Mouse (Mus musculus) lung, postnatal 10 days (tissue): ENCODE measurements around the gene Dph2.
A peak's percentile ranks its signal among the peaks of the same experiment; 100 is the strongest.

Experiments
- DNase-seq: peaks from one replicate; pipeline ENCODE4 v3.0.0; 2021

Dph2 gene

DNA sequence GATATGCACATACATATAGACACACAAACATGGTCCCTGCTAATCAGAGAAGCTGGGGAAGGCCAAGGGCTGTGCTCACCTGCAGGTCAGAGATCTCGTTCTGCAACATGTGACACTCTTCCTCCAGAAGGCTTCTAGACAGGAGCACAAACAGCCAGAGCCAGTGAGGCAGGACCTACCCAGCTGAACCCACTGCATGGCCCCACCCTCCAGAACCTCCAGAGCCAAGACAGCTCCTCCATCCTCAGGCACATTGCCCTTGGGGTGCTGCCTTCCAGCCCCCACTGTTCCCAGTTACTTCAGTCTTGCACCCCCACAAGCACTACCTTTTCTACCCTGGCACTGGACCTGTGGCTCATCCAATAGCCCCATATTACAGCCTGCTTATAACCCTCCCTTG, 21.4 kb downstream of the Dph2 start:
- DNase-seq = no peak

GRCm38 (mm10) chr4:117869317-117869716, 22.5 kb downstream of the Dph2 start:
- DNase-seq = no peak

- peak; percentile 77 for DNase-seq
These were observed 24.0 kb downstream of the Dph2 start for GRCm38 (mm10) chr4:117867823-117868222.

DNA sequence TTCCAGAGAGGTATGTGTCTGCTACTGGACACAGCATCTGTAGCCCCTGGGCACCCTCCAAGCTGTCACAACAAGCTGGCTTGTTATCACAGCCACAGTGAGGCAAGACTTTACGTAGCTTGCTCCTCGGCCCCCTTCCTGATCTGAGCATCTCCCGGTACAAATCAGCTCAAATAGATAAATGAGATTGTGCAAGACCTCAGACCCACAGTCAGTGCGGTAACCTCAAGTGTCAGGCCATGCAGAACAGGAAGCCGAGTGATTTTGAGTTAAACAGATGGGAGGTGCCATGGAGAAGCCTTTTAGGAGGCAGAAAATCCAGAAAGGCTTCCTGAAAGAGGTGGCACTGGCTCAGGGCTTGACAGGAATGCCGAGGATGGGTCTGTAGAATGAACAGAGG, 24.8 kb downstream of the Dph2 start:
- DNase-seq = no peak

DNA sequence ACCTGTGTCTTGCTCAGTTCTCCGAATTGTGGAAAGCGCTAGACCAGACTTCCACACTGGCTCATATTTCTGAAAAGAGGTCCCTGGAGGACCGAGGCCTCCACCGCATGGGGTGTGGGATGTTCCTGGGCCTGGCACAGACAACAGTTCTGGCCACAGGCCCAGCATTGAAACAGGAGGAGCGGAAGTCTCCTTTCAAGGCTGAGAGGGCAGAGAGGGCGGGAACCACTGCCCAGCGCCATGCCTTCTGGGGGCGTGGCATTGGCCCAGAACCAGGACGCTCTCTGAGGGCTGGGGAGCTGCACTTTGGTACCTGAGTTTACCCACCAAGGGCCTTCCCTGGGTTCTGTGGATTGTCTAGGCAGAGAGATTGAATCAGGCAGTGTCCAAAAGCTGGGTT, 25.7 kb downstream of the Dph2 start:
- peak; percentile 87 for DNase-seq

DNA sequence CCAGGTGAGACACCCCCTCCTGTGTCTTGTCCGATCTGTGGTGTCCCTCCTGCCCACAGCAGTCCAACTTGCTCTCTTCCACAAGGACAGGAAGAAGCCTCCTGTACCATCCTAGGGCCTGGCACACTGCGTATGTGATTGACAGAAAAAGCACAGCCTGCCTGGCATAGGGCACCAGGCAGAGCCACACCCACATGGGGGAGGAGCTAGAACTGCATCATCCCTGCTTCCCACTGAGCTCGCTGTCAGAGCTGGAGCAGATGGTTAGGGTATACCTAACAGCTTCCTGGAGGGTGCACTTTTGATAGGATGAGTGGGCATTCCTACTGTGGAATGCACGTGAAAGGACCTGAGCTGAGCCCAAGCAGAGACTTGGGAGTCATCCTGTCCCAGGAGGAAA, 29.0 kb downstream of the Dph2 start:
- DNase-seq = peak; percentile 49

DNA sequence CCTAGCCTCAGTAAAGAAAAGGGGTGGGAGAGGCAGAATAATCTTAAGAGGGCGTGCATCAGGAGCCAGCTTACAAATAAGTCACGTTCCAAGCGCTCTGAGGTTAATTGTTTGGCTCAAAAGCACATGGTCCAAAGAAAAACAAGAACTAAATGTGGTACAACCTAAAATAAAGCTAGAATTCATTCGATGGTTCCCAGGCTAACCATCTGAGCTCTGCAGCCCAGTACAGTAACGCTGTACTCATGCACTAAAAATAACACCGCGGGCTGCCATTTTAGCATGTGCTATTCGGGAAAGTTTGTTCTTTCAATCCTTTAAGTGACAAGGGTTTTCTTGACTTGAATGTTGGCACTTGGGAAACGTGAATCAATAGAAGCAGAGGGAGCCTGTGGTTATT, 31.3 kb downstream of the Dph2 start:
- no peak for DNase-seq

- DNase-seq = peak; percentile 78
These were observed 33.0 kb downstream of the Dph2 start for GRCm38 (mm10) chr4:117858794-117859193.

DNA sequence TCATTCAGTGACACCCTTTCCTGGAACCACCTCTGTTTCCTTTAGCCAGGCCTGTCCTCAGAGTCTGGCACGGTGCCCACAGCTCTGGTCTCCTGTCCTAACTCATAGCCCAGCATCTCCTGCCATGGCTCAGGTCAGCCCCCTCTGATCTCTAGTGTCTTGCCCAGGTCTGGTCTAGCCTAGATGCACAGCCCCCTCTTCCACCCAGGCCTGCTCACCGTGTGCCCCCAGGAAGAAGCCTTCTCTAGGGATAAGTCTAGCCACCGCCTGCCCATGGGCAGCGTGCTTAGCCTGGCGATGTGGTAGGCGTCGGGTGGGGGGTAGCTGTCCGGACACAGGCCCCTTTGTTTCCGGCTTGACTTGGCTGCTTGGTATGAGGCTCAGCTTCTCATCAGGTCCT, 36.7 kb downstream of the Dph2 start:
- DNase-seq = no peak

DNA sequence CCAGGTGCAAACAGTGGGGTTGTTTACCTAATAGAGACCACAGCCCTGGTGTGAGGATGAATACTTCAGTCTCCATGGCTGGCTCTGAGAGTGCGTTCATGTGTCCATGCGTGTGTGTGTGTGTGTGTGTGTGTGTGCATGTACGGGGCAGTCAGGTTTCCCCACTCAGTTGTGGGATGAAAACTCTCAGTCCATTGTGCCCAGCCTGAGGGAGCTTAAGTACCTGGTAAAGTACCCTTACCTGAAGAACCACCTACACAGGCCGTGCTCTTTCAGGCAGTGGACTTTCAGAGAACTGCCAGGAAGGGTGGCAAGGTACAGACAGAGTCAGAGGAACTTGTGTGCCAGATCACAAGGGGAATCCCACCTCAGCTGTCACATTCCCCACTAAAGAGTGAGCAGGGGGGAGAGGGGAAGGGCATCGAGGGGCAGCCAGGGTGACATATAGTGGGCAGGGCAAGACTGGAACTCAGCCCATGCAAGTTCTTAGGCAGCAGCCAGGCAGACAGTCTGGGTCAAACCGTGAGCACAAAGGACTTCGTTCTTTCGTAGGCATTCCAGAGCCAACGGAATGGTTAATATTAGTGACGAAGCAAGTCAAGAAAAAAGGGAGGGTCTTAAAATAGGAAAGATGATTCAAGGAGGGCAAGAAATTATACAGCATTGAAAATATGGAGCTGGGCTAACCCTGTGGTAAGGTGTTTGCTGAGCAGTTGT, 39.5 kb downstream of the Dph2 start:
- no peak for DNase-seq

DNA sequence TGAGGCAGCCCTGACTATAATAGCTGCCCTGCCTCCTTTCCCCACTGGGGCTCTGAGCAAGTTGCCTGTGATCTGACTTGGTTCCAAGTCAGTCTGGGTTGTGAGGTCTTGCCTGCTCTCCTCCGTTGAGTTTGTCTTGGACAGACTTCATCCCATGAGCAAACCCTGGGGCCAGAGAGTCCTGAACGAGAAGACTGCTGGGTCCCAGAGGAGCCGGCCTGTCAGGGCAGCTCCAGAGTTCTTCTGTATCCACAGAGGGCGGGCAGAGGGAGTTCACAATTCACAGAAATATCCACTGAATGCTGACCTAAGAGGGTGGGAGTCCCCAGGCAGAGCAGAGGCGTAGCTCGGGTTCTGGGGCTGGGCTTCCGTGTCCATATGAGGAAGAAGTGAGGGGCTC, 41.0 kb downstream of the Dph2 start:
- DNase-seq = no peak

- no peak for DNase-seq
These were observed 41.7 kb downstream of the Dph2 start for GRCm38 (mm10) chr4:117850176-117850575.

DNA sequence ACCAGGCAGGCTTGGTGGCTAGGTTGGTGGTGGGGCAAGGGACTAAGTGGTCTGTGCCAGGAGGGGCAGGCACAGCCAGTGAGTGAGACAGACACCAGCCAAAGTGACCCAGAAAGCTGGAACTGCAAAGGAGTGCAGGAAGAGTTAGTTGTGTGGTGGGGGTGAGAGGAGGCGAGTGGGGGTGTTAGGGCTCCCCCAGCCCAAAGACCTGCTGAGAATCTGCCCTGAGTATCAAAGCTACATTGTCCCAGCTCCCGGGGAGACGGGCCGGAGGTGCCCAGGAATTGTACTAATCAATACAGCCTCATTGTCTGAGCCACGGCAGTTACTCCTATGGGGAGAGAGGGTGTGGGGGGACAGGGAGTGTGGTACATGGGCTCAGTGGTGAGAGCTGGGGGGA, 42.3 kb downstream of the Dph2 start:
- no peak for DNase-seq

GRCm38 (mm10) chr4:117849063-117849462, 42.8 kb downstream of the Dph2 start:
- DNase-seq = no peak

DNA sequence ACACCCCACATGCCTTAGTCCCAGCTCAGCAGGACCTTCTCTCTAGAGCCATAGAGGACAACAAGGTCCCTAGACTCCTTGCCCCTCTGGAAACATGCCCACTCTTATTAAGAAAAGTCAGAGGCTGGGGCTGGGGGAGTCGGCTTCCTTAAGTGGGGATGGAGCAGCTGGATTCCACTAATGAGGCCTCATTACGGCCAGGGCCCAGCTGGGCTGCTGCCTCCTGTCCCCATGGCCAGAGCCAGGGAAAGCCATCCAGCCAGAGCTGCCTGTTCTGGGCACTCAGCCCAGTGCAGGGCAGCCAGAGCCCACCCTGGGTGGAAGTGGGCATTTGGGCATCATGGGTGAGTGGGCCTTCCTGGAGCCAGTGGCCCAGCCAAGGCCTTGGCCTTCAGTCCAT, 44.8 kb downstream of the Dph2 start:
- peak; percentile 63 for DNase-seq

DNA sequence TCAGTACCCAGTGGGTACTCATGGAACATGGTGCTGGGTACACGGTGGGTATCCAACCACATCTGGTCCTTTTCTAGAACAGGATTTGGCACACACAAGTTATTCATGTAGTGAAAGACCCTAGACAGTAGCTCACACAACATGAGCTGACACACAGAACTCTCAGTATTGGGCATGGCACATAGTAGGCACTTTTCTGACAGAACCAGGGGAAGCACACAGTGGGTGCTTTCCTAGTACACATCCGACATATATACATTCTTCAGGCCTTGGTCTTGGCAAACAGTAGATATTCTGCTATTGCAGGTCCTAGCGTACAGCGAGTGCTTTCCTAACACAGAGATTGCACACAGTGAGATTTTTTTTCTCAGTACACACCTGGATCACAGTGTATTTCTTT, 45.6 kb downstream of the Dph2 start:
- DNase-seq = no peak

DNA sequence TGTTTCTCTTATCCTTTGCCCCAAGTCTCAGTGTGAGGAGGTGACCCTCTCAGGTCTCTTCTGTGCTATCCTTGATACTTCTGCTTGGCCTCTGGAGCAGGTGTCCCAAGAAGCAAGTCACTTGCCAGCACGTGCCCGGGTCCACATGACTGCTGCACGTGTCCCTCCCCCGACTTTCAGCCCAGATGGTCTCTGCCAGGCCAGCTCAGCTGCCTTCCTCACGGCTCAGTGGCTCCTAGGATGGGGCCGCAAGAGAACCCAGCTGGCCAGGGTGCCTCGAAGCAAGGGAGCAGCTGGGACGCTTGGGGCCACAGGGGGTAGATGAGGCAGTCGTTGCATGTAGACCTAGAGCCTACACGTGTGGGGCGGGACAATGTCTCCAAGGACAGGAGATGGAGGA, 46.5 kb downstream of the Dph2 start:
- no peak for DNase-seq

GRCm38 (mm10) chr4:117844467-117844866, 47.4 kb downstream of the Dph2 start:
- no peak for DNase-seq

- DNase-seq = no peak
These were observed 48.7 kb downstream of the Dph2 start for GRCm38 (mm10) chr4:117843101-117843500.

GRCm38 (mm10) chr4:117841566-117841965, 50.3 kb downstream of the Dph2 start:
- DNase-seq = no peak

- no peak for DNase-seq
These were observed 51.0 kb downstream of the Dph2 start for GRCm38 (mm10) chr4:117840821-117841220.

DNA sequence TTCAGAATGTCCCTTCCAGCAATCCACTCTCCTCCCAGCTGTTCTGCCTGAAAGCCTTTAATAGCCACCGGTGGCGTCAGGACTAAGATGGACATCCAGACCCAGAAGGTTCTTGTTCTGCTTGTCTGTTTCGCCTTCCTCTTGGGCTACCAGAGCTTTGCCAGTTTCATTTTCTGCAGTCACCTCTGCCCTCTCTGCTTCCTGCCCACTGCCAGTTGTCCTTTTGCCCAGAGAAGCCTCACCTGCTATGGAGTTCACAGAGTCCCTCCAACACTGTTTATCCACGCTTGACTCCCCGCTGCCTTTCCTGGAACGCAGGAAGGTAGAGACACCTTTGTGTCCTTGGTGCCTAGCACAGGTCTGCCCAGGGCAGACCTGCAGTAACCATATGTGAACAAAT, 52.5 kb downstream of the Dph2 start:
- DNase-seq = no peak
